Mouse (Mus musculus) erythroblast, embryonic 14.5 days (primary cell): Measurements from ENCODE around the gene Zfp865. TPM values are rescaled to one million over a fixed set of nuclear protein-coding genes. Genes with fewer than 3 reads are reported as not detected.
A peak's percentile ranks its signal among the peaks of the same experiment; 100 is the strongest.

Experiments used
- H3K27me3 ChIP-seq: 2 replicates; pipeline ENCODE4 v1.6.1; 2012; ENCODE audit warnings: inconsistent platforms; ENCODE audit not compliant: control insufficient read depth
- H3K36me3 ChIP-seq: 2 replicates; pipeline ENCODE4 v1.6.1; 2012; ENCODE audit warnings: mild to moderate bottlenecking, inconsistent platforms; ENCODE audit not compliant: control insufficient read depth
- H3K4me1 ChIP-seq: 2 replicates; pipeline ENCODE4 v1.6.1; 2012; ENCODE audit warnings: inconsistent platforms; ENCODE audit not compliant: control insufficient read depth
- H3K4me3 ChIP-seq: replicated peaks from 2 replicates; pipeline ENCODE3; 2012; ENCODE audit warnings: moderate library complexity, mild to moderate bottlenecking, inconsistent platforms
- H3K9me3 ChIP-seq: 2 replicates; pipeline ENCODE4 v1.6.1; 2012; ENCODE audit warnings: low read length, inconsistent platforms, mixed read lengths; ENCODE audit not compliant: control insufficient read depth
- GATA1 ChIP-seq: IDR thresholded peaks from 2 replicates; pipeline ENCODE4 v1.6.1; 2012; ENCODE audit warnings: low read length, inconsistent platforms, mixed read lengths
- TAL1 ChIP-seq: IDR thresholded peaks from 3 replicates; pipeline ENCODE4 v1.6.1; 2012; ENCODE audit warnings: low read length, inconsistent platforms, mixed read lengths
- polyA plus RNA-seq: library from polyadenylated mRNA; stranded (reverse); fragments of >175 nt; gene quantifications from 2 replicates; pipeline ENCODE4 v1.2.3, GENCODE M21; 2012

Zfp865 gene
- polyA plus RNA-seq, 1 experiment: 1.8 TPM

- peaks cover 37% of the 10 kb centered on the region for H3K9me3 ChIP-seq
- H3K4me3 ChIP-seq: no peak overlapping the region
- peaks cover 71% of the 10 kb centered on the region for H3K36me3 ChIP-seq
- TF ChIP-seq TAL1 (no peak), GATA1 (no peak)
- peaks cover 14% of the 10 kb centered on the region; the same call in 1 of the 2 replicates for H3K27me3 ChIP-seq
- H3K4me1 ChIP-seq: peaks cover 1% of the 10 kb centered on the region; the same call in 1 of the 2 replicates
Observed at GRCm38 (mm10) chr7:5030554-5031275, 10.5 kb downstream of the Zfp865 start.

- no peak for TF ChIP-seq TAL1
- TF ChIP-seq GATA1: no peak
- Histone ChIP-seq H3K4me3 (no peak overlapping the region), H3K9me3 (peaks cover 41% of the 10 kb centered on the region), H3K27me3 (peaks cover 14% of the 10 kb centered on the region; the same call in 1 of the 2 replicates), H3K36me3 (peaks cover 75% of the 10 kb centered on the region), H3K4me1 (peaks cover 2% of the 10 kb centered on the region; the same call in 1 of the 2 replicates)
Observed at GRCm38 (mm10) chr7:5031496-5031895, 11.3 kb downstream of the Zfp865 start.

- TF ChIP-seq GATA1 (no peak), TAL1 (no peak)
- Histone ChIP-seq H3K36me3 (peaks cover 62% of the 10 kb centered on the region), H3K4me3 (no peak within 1 kb of the TSS), H3K4me1 (peaks cover 19% of the 10 kb centered on the region), H3K9me3 (peaks cover 39% of the 10 kb centered on the region), H3K27me3 (peaks cover 14% of the 10 kb centered on the region; the same call in 1 of the 2 replicates)
Observed at GRCm38 (mm10) chr7:5033818-5034217, 13.6 kb downstream of the Zfp865 start, which contains the start of gene 4632433K11Rik. TSS of gene 4632433K11Rik (plus strand) at chr7:5034118.

DNA sequence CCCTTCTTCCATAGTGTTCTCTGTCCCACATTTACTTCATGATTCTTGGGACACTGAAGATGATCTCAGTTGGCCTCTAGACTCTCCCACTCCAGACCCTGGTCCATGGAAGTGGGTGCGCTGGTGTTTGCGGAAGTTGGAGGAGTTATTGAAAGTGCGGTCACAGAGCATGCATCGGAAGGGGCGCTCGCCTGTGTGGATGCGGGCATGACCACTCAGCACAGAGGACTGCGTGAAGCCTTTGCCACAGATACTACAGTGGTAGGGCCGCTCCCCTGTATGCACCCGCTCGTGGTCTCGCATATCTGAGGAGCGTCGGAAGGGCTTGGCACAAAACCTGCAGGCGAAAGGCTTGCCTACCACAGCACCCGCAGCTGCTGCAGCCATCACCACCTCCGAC, 15.5 kb downstream of the Zfp865 start:
- Histone ChIP-seq H3K36me3 (peaks cover 44% of the 10 kb centered on the region), H3K9me3 (peaks cover 22% of the 10 kb centered on the region), H3K4me1 (peaks cover 27% of the 10 kb centered on the region), H3K27me3 (peaks cover 2% of the 10 kb centered on the region; the same call in 1 of the 2 replicates), H3K4me3 (no peak overlapping the region)
- TF ChIP-seq GATA1: no peak
- TF ChIP-seq TAL1: no peak

- Histone ChIP-seq H3K9me3 (peaks cover 17% of the 10 kb centered on the region), H3K27me3 (no peaks in the 10 kb centered on the region; the same call in 1 of the 2 replicates), H3K4me1 (peaks cover 27% of the 10 kb centered on the region), H3K36me3 (peaks cover 39% of the 10 kb centered on the region), H3K4me3 (no peak overlapping the region)
- no peak for TF ChIP-seq GATA1
- TF ChIP-seq TAL1: no peak
Observed at GRCm38 (mm10) chr7:5036136-5036535, 16.0 kb downstream of the Zfp865 start.

DNA sequence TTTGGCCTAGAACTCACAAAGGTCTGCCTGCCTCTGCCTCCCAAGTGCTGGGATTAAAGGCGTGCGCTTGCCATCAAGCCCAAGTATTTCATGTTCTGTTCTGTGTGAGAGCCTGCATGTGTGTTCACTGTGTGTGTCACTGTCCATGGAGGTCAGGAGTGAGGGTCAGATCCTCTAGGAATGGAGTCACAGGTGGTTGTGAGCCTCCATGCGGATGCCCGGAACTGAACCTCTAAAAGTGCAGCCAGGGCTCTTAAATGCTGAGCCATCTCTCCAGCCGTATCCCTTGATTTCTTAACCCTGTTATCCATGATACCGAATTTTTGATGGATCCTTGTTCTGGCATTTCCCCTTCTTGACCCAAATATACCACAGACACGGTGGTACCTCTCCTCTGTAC, 16.9 kb downstream of the Zfp865 start:
- no peak for TF ChIP-seq TAL1
- TF ChIP-seq GATA1: no peak
- no peak overlapping the region for H3K4me3 ChIP-seq

GRCm38 (mm10) chr7:5037467-5037866, 17.3 kb downstream of the Zfp865 start:
- Histone ChIP-seq H3K4me3 (peak overlapping the region; percentile 88), H3K4me1 (peaks cover 27% of the 10 kb centered on the region), H3K9me3 (peaks cover 5% of the 10 kb centered on the region; the same call in 1 of the 2 replicates), H3K36me3 (peaks cover 26% of the 10 kb centered on the region), H3K27me3 (no peaks in the 10 kb centered on the region)
- no peak for TF ChIP-seq TAL1
- TF ChIP-seq GATA1: no peak

More for the DNA sequence above, 16.9 kb downstream of the Zfp865 start:
- Histone ChIP-seq H3K27me3 (no peaks in the 10 kb centered on the region), H3K36me3 (peaks cover 30% of the 10 kb centered on the region), H3K4me1 (peaks cover 27% of the 10 kb centered on the region), H3K9me3 (peaks cover 8% of the 10 kb centered on the region)

GRCm38 (mm10) chr7:5038109-5038732, 18.0 kb downstream of the Zfp865 start, which contains the start of gene Zfp784:
TSS of gene Zfp784 (minus strand) at chr7:5038446.
- Histone ChIP-seq H3K4me1 (peaks cover 27% of the 10 kb centered on the region), H3K36me3 (peaks cover 19% of the 10 kb centered on the region), H3K27me3 (no peaks in the 10 kb centered on the region), H3K9me3 (peaks cover 5% of the 10 kb centered on the region; the same call in 1 of the 2 replicates), H3K4me3 (peak within 1 kb of the TSS; percentile 88)
- TF ChIP-seq GATA1: no peak
- no peak for TF ChIP-seq TAL1

DNA sequence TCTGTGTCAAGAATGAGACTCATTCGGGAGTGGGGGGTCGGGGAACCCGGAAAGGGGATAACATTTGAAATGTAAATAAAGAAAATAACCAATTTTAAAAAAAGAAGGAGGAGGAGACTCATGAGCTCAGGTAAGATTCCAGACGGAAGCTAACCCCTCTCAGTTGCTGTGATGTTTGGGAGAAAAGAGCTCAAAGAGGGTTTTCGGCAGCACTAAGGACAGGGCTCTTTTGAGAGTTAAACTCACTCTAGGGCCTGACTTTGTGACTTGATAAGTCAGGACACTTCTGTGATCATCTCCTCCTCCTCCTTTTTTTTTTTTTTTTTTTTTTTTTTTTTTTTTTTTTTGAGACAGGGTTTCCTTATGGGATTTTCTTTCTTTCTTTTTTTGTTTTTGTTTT, 18.8 kb downstream of the Zfp865 start:
- no peak for TF ChIP-seq GATA1
- no peak for TF ChIP-seq TAL1
- Histone ChIP-seq H3K4me1 (peaks cover 27% of the 10 kb centered on the region), H3K27me3 (no peaks in the 10 kb centered on the region), H3K9me3 (peaks cover 5% of the 10 kb centered on the region; the same call in 1 of the 2 replicates), H3K4me3 (peak overlapping the region; percentile 88), H3K36me3 (peaks cover 14% of the 10 kb centered on the region)
